Mouse (Mus musculus): ENCODE data around the gene Pcnp. TPM values are rescaled to one million over a fixed set of nuclear protein-coding genes. Genes with fewer than 3 reads are reported as not detected.

Gene Pcnp
- polyA plus RNA-seq, 1 experiment from 2014 or later = 151 TPM

GRCm38 (mm10) chr16:56071317-56072232, 42.0 kb upstream of the Pcnp start:
- no peak overlapping the region for H3K4me3 ChIP-seq (ENCODE audit: control insufficient read depth in 1 of 2, insufficient read depth in 1 of 2, low read depth in 1 of 2, low read length in 2 of 2)
- H3K27me3 ChIP-seq (ENCODE audit: control insufficient read depth, insufficient read depth, low read length) = no peaks in the 10 kb centered on the region
- no peaks in the 10 kb centered on the region for H3K36me3 ChIP-seq (ENCODE audit: control insufficient read depth, insufficient read depth, low read length)
- WGBS = 36% methylated on average over 5 of the region's 5 CpGs
- 0 out of 2 replicates have a peak overlapping the region, but pooled peaks have one; percentile 1 for H3K9ac ChIP-seq (ENCODE audit: low read length)
- H3K27ac ChIP-seq (replicated peaks in 1 of 2; ENCODE audit: control insufficient read depth in 1 of 2, insufficient read depth in 1 of 2, low read depth in 2 of 2, low read length in 2 of 2) = no peak overlapping the region
- peaks cover 2 to 5% of the 10 kb centered on the region in 2 experiments; a peak in 3 of 4 replicates for H3K4me1 ChIP-seq (ENCODE audit: control insufficient read depth in 2 of 2, insufficient read depth in 2 of 2, low read length in 2 of 2)
- ATAC-seq (ENCODE audit: insufficient number of reproducible peaks, insufficient read depth, low FRiP score, low read depth) = no peak
- no peak overlapping the region for H3K4me2 ChIP-seq (ENCODE audit: low read length)
- no peaks in the 10 kb centered on the region for H3K9me3 ChIP-seq (ENCODE audit: control insufficient read depth, low read length)

GRCm38 (mm10) chr16:56068523-56069070, 39.1 kb upstream of the Pcnp start:
- Histone ChIP-seq H3K4me2 (ENCODE audit: low read length) (no peak overlapping the region), H3K27ac (replicated peaks in 1 of 2; ENCODE audit: control insufficient read depth in 1 of 2, insufficient read depth in 1 of 2, low read depth in 2 of 2, low read length in 2 of 2) (no peak overlapping the region), H3K27me3 (ENCODE audit: control insufficient read depth, insufficient read depth, low read length) (no peaks in the 10 kb centered on the region), H3K4me1 (ENCODE audit: control insufficient read depth in 2 of 2, insufficient read depth in 2 of 2, low read length in 2 of 2) (no peaks in the 10 kb centered on the region), H3K4me3 (ENCODE audit: control insufficient read depth in 1 of 2, insufficient read depth in 1 of 2, low read depth in 1 of 2, low read length in 2 of 2) (no peak overlapping the region), H3K9me3 (ENCODE audit: control insufficient read depth, low read length) (no peaks in the 10 kb centered on the region), H3K9ac (ENCODE audit: low read length) (no peak overlapping the region), H3K36me3 (ENCODE audit: control insufficient read depth, insufficient read depth, low read length) (no peaks in the 10 kb centered on the region)
- WGBS = 73% methylated on average over 6 of the region's 6 CpGs
- no peak for ATAC-seq (ENCODE audit: insufficient number of reproducible peaks, insufficient read depth, low FRiP score, low read depth)

- Histone ChIP-seq H3K27me3 (ENCODE audit: control insufficient read depth, insufficient read depth, low read length) (no peaks in the 10 kb centered on the region), H3K9ac (ENCODE audit: low read length) (no peak overlapping the region), H3K36me3 (ENCODE audit: control insufficient read depth, insufficient read depth, low read length) (no peaks in the 10 kb centered on the region), H3K4me2 (ENCODE audit: low read length) (no peak overlapping the region), H3K27ac (replicated peaks in 1 of 2; ENCODE audit: control insufficient read depth in 1 of 2, insufficient read depth in 1 of 2, low read depth in 2 of 2, low read length in 2 of 2) (no peak overlapping the region), H3K4me1 (ENCODE audit: control insufficient read depth in 2 of 2, insufficient read depth in 2 of 2, low read length in 2 of 2) (no peaks in the 10 kb centered on the region), H3K4me3 (ENCODE audit: control insufficient read depth in 1 of 2, insufficient read depth in 1 of 2, low read depth in 1 of 2, low read length in 2 of 2) (no peak overlapping the region), H3K9me3 (ENCODE audit: control insufficient read depth, low read length) (no peaks in the 10 kb centered on the region)
- WGBS = 44% methylated on average over 8 of the region's 8 CpGs
- ATAC-seq (ENCODE audit: insufficient number of reproducible peaks, insufficient read depth, low FRiP score, low read depth) = no peak
Measured at GRCm38 (mm10) chr16:56066113-56066512, 36.6 kb upstream of the Pcnp start.

GRCm38 (mm10) chr16:56064334-56064990, 34.9 kb upstream of the Pcnp start:
- peak overlapping the region; percentile 52 to 53 for H3K4me3 ChIP-seq (ENCODE audit: control insufficient read depth in 1 of 2, insufficient read depth in 1 of 2, low read depth in 1 of 2, low read length in 2 of 2)
- 0 out of 4 replicates have a peak overlapping the region, but pooled peaks of 1 of the 2 experiments have one; percentile 24 for H3K27ac ChIP-seq (replicated peaks in 1 of 2; ENCODE audit: control insufficient read depth in 1 of 2, insufficient read depth in 1 of 2, low read depth in 2 of 2, low read length in 2 of 2)
- H3K36me3 ChIP-seq (ENCODE audit: control insufficient read depth, insufficient read depth, low read length) = no peaks in the 10 kb centered on the region
- no peaks in the 10 kb centered on the region for H3K4me1 ChIP-seq (ENCODE audit: control insufficient read depth in 2 of 2, insufficient read depth in 2 of 2, low read length in 2 of 2)
- H3K9me3 ChIP-seq (ENCODE audit: control insufficient read depth, low read length) = no peaks in the 10 kb centered on the region
- peak; percentile 76; the same call in 1 of the 2 replicates for ATAC-seq (ENCODE audit: insufficient number of reproducible peaks, insufficient read depth, low FRiP score, low read depth)
- peak overlapping the region; percentile 71 for H3K9ac ChIP-seq (ENCODE audit: low read length)
- WGBS = 11% methylated on average over 20 of the region's 20 CpGs
- H3K4me2 ChIP-seq (ENCODE audit: low read length) = peak overlapping the region; percentile 66
- no peaks in the 10 kb centered on the region for H3K27me3 ChIP-seq (ENCODE audit: control insufficient read depth, insufficient read depth, low read length)

- Histone ChIP-seq H3K36me3 (ENCODE audit: control insufficient read depth, insufficient read depth, low read length) (no peaks in the 10 kb centered on the region), H3K4me2 (ENCODE audit: low read length) (no peak overlapping the region), H3K9ac (ENCODE audit: low read length) (no peak overlapping the region), H3K9me3 (ENCODE audit: control insufficient read depth, low read length) (no peaks in the 10 kb centered on the region), H3K27me3 (ENCODE audit: control insufficient read depth, insufficient read depth, low read length) (no peaks in the 10 kb centered on the region), H3K27ac (replicated peaks in 1 of 2; ENCODE audit: control insufficient read depth in 1 of 2, insufficient read depth in 1 of 2, low read depth in 2 of 2, low read length in 2 of 2) (no peak overlapping the region), H3K4me1 (ENCODE audit: control insufficient read depth in 2 of 2, insufficient read depth in 2 of 2, low read length in 2 of 2) (no peaks in the 10 kb centered on the region), H3K4me3 (ENCODE audit: control insufficient read depth in 1 of 2, insufficient read depth in 1 of 2, low read depth in 1 of 2, low read length in 2 of 2) (no peak overlapping the region)
- WGBS = 73% methylated on average over 11 of the region's 11 CpGs
- ATAC-seq (ENCODE audit: insufficient number of reproducible peaks, insufficient read depth, low FRiP score, low read depth) = no peak
Measured at GRCm38 (mm10) chr16:56062981-56063380, 33.4 kb upstream of the Pcnp start.

- no peak overlapping the region for H3K27ac ChIP-seq (replicated peaks in 1 of 2; ENCODE audit: control insufficient read depth in 1 of 2, insufficient read depth in 1 of 2, low read depth in 2 of 2, low read length in 2 of 2)
- H3K4me3 ChIP-seq (ENCODE audit: control insufficient read depth in 1 of 2, insufficient read depth in 1 of 2, low read depth in 1 of 2, low read length in 2 of 2) = no peak overlapping the region
- ATAC-seq (ENCODE audit: insufficient number of reproducible peaks, insufficient read depth, low FRiP score, low read depth) = no peak
- H3K36me3 ChIP-seq (ENCODE audit: control insufficient read depth, insufficient read depth, low read length) = no peaks in the 10 kb centered on the region
- H3K4me1 ChIP-seq (ENCODE audit: control insufficient read depth in 2 of 2, insufficient read depth in 2 of 2, low read length in 2 of 2) = no peaks in the 10 kb centered on the region
- H3K9ac ChIP-seq (ENCODE audit: low read length) = no peak overlapping the region
- H3K9me3 ChIP-seq (ENCODE audit: control insufficient read depth, low read length) = no peaks in the 10 kb centered on the region
- WGBS = 67% methylated on average over 7 of the region's 7 CpGs
- H3K27me3 ChIP-seq (ENCODE audit: control insufficient read depth, insufficient read depth, low read length) = no peaks in the 10 kb centered on the region
- H3K4me2 ChIP-seq (ENCODE audit: low read length) = no peak overlapping the region
Measured at GRCm38 (mm10) chr16:56061995-56062594, 32.6 kb upstream of the Pcnp start.

- no peak for ATAC-seq (ENCODE audit: insufficient number of reproducible peaks, insufficient read depth, low FRiP score, low read depth)
- WGBS = 76% methylated on average over 10 of the region's 10 CpGs
- Histone ChIP-seq H3K9me3 (ENCODE audit: control insufficient read depth, low read length) (no peaks in the 10 kb centered on the region), H3K4me2 (ENCODE audit: low read length) (no peak overlapping the region), H3K27me3 (ENCODE audit: control insufficient read depth, insufficient read depth, low read length) (no peaks in the 10 kb centered on the region), H3K36me3 (ENCODE audit: control insufficient read depth, insufficient read depth, low read length) (no peaks in the 10 kb centered on the region), H3K4me1 (ENCODE audit: control insufficient read depth in 2 of 2, insufficient read depth in 2 of 2, low read length in 2 of 2) (no peaks in the 10 kb centered on the region), H3K27ac (replicated peaks in 1 of 2; ENCODE audit: control insufficient read depth in 1 of 2, insufficient read depth in 1 of 2, low read depth in 2 of 2, low read length in 2 of 2) (no peak overlapping the region), H3K4me3 (ENCODE audit: control insufficient read depth in 1 of 2, insufficient read depth in 1 of 2, low read depth in 1 of 2, low read length in 2 of 2) (no peak overlapping the region), H3K9ac (ENCODE audit: low read length) (no peak overlapping the region)
Measured at GRCm38 (mm10) chr16:56058151-56058550, 28.6 kb upstream of the Pcnp start.
